Mouse (Mus musculus) layer of hippocampus, adult 9-10 months (tissue): ENCODE measurements around the gene Ddx19b.
"Not testable (repeated sequence)": the region's sequence is repeated elsewhere in the genome, so short reads cannot be mapped to it uniquely, and the experiment has no call there.

Experiments
- DNase-seq: peaks from one replicate; pipeline ENCODE4 v3.0.0; 2022; ENCODE audit warnings: low spot score

The Ddx19b gene

DNA sequence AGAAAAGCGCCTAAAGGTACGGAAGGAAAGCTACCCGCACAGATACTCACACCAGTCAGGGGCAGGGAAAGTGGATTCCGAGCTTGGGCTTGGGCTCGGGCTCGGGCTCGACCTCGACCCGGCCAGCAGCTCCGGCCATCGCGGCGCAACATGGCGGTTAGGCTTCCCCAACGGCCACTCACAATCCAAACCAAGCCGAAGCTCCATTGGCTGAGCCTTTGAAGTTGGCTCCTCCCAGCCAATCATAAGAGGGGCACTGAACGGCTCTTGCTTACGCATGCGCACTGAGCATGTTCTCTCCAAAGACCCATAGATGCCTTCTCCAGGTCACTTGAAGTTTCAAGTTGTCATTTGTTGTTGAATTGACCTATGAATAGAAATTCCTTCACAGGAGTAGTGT, at the start of gene Ddx19b:
Gene Ddx19b (minus strand): TSS at position 180 of the 400 bp plus-strand sequence.
- DNase-seq, result no peak

DNA sequence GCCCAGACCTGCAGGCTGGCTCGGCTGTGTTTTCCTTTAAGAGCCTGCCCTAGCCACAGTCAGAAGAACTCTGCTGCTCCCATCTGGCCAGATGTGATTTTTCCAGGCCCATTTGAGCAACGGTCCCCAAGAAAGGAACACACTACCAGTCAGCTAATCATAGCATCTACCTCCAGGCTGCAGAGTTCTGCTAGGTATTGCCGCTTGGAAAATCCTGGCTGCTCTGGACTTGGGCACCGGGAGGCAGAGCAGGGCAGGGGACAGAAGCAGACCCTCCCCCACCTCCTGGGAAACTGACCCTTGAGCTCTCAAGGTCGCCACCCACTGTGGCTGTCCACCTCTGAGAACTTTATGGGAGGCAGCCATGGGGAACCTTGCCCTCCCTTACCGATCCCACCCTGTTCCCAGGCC, 48.3 kb upstream of the Ddx19b start:
- DNase-seq, result no peak

DNA sequence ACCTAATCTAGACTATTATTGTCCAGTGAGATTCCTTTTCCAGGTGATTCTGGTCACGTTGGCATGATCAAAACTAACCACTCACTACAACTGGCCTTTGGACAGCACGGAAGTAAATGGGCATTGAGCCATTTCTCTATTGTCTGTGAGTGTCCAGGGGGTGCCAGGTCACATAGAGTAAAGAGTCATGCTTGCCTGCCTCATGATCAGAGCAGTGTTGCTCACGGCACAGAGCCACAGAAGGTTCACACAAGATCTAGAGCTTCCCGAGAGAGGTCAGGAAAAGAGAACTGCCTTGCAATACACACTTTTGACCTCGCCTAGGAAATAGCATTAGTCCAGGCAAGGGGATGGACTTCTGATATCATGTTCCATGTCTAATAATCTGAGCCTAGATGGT, 47.9 kb upstream of the Ddx19b start:
- DNase-seq, result no peak

DNA sequence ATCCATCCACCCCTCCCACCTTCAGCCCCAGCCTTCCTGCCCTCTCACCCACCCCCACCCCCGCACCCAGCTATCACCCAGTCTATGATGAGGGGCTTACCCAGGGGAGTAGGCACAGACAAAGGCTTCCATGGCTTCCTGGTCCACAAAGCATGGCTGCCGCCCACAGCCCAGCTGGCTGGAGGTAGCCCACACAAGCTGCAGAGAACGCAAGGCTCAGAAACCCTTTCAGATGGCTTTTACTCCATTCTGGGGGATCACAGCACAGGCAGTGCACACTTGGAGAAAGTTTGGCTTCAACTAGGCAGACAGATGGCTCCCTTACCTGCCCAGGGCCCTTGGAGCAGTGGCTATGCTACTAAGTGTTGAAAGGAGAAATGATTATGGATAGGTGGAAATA, 44.4 kb upstream of the Ddx19b start:
- no peak for DNase-seq

DNA sequence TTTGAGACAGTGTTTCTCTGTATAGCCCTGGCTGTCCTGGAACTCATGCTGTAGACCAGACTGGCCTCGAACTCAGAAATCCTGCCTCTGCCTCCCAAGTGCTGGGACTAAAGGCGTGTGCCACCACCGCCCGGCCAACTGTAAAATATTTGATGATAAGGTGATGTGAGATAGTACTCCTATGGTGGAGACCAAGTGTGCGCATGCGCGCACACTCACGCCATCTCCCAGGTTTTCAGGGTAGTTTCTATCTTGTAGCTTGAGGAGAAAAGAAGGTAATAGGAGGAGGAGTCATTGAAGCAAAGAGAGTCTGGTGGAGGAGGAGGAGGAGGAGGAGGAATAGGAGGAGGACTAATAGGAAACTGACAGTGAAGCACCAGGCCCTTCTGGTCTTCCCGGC, 37.1 kb upstream of the Ddx19b start:
- not testable (repeated sequence) for DNase-seq

DNA sequence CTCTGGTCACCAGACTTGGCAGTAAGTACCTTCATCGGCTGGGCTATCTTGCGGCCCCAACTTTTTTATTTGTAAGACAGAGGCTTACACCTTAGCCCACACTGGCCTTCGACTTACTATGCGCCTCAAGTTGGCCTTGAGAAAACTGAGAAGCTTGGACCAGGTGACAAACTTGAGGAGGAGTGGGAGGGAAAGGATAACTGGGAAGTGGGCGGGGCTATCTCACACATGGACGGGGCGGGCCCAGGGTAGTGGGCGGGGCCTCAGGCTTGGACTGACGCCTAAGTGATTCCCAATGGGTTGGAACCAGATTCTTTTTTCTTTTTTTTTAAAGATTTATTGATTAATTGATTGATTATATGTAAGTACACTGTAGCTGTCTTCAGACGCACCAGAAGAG, 35.9 kb upstream of the Ddx19b start:
- no peak for DNase-seq

DNA sequence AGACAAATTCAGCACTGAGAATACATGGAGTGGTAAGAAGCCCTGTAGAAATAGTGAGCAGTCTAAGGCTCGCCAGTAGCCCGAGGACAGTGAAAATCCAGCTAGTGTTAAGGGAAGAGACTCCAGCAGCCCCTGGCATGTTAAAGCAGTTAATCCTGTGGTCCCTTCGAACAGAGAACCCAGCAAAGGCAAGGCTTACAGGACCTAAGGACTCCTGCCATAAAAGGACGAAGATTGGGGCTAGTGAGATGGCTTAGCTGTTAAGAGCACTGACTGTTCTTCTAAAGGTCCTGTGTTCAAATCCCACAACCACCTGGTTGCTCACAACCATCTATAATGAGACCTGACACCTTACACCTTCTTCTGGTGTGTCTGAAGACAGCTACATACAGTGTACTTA, 34.8 kb upstream of the Ddx19b start:
- DNase-seq, result no peak

DNA sequence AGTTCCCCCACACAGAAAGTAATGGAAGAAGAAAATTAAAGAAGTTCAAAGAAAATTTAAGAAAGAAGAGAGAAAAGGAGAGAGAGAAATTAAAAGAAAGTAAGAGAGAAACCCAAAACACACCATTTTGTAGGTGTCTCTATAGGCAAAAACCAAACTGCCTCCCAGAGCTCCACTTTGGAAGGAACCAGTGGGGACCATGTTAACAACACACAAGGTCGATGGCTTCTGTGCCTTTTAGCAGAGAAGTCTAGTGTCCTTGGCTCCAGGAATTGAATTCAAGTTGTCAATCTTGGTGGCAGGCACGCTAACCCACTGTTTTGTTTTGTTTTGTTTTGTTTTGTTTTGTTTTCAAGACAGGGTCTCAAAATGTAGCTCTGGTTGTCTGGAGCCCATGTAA, 31.3 kb upstream of the Ddx19b start:
- DNase-seq, result no peak

DNA sequence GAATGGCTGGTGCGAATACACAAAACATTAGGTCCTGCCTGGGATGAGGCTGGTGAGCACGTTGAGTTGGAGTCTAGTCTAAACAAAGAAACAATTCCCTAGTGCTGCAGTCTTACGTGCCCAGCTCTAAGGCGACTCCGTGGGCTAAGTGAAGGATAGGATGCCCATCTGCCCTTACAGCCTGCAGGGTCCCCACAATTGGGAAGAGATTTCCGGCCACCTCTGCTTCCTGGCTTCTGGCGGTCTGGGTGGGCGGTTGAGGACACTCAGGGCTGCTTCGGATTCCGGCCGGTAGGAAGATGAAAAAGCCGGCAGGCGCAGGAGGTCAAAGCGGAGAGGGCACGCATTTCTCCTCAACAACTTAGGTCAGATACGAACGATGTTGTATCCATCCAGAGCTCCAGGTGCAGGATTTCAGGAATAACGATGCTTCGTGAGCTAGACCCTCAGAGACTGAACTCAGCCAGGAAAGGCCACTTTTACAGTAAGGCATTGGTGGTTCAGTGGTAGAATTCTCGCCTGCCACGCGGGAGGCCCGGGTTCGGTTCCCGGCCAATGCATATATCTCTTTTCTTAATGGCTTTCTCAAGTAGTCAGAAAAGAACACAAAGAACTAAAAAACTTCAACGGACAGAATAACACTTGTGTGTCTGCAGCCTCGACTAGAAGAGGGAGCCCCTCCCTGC, 30.7 kb upstream of the Ddx19b start:
- peak; percentile 93 for DNase-seq

DNA sequence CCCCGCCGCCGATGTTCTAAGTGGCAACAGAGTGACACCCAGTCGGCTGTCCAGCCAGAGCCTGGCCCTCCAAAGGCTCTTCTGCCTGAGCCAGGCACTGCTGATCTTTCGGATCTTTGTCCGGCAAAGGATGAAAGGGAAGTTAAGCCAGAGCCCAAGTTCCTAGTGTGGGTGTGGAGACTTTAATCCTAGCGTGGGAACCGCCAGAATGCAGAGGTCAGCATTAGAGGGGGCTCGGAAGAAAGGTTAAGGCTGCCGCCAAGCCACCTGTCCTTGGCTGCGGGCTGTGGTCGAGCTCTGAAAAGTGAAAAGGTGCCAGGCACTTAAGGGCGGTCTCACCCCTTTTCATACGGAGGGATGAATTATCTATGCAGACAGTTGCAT, 30.1 kb upstream of the Ddx19b start:
- DNase-seq, result no peak

DNA sequence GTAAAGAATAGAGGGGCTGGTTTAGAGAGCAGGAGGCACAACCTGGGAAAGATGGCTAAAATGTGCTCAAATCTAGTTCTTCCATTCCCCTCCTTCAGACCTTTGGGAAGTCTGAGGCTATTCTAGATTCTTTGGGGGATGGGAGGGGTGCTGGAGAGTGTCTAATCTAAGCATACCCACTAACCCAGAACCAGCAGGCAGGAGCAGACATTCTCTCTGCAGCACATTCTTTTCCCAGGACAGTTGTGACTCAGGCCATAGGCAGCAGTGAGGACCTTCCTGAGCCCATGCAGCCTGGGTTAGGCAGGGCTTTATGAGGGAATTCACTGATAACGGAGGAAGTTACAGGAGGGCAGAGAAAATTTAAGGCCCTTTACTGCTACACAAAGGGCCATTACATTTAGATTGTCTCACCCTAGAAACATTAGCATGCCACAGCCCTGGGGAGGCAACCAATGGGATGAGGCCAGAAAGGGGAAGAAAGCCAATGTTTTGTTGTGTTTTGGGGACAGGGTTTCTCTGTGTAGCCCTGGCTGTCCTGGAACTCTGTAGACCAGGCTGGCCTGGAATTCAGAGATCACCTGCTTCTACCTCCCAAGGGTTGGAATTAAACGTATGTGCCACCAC, 27.5 kb upstream of the Ddx19b start:
- no peak for DNase-seq

DNA sequence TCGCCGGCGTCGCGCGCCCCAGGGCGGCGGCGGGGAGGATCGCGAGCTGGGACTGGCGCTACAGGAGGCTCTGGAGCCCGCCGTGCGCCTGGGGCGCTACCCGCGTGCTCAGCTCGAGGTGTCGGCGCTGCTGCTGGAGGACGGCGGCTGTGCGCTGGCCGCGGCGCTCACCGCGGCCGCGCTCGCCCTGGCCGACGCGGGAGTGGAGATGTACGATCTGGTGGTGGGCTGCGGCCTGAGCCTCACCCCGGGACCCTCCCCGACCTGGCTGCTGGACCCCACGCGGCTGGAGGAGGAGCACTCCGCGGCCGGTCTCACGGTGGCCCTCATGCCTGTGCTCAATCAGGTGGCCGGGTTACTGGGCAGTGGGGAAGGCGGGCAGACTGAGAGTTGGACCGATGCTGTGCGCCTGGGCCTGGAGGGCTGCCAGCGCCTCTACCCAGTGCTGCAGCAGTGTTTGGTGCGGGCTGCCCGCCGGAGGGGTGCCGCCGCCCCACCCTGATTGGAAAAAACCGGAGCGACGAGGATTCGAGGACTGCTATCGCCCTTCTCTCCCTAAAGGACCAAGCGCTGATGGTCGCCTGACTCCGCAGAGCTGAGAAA, 25.2 kb upstream of the Ddx19b start:
- DNase-seq, result no peak

DNA sequence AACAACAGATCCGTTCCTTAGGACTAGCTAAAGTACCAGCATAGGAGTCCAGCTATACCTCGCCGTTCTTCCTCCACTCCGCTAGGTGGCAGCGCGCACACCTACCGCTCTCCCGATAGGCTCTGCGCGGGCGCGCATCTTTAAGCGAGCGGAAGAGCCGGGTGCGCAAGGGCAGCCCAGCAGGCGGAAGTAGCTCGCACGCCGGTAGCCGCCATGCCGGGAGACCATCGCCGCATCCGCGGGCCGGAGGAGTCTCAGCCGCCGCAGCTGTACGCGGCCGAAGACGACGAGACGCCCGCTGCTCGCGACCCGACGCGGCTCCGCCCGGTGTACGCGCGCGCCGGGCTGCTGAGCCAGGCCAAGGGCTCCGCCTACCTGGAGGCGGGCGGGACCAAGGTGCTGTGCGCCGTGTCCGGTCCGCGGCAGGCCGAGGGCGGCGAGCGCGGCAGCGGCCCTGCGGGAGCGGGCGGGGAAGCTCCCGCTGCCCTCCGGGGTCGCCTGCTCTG, 24.7 kb upstream of the Ddx19b start, which contains the start of gene Exosc6:
Gene Exosc6 (plus strand): TSS at position 182 of the 506 bp plus-strand sequence.
- DNase-seq, result peak; percentile 45

DNA sequence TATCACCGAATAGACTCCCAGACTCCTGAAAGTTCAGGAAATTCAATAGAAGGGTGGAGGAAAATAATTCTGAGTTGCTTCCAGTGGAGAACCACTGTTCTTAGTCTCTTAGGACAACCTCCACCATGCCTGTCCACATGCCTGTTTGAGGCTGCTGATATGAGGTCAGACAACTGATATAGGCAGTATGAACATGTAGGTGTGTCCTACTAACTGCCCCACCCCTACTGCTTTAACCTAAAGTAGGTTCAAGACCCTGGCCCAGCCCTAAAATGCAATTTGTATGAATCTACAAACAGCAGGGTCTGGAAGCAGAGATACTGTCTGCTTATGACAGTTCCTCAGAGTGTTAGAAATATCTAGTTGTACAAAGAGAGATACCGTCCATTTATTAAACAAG, 24.1 kb upstream of the Ddx19b start:
- no peak for DNase-seq

DNA sequence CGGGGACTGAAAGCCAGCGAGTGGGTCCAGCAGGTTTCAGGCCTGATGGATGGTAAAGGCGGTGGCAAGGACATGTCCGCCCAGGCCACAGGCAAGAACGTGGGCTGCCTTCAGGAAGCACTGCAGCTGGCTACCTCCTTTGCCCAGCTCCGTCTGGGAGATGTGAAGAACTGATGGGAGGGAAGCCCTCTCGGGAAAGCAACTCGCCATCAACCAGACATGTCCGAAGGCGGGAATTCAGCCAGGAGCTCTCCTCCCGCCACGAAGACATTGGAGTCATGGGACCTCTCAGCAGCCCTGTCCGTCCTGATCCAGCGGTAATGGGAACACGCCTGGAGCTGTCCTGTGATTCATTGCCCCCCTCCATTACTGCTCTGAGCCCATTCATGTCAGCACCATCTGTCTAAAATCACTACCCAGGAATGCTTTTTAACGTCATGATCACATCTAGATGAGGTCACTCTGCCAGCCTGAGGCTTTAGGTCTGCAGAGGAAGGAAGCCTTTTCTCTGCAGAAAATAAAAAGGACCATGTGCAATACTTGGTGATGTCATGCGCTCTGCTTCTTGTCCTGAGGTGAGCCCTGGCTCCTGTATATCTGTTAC, 23.6 kb upstream of the Ddx19b start:
- no peak for DNase-seq

DNA sequence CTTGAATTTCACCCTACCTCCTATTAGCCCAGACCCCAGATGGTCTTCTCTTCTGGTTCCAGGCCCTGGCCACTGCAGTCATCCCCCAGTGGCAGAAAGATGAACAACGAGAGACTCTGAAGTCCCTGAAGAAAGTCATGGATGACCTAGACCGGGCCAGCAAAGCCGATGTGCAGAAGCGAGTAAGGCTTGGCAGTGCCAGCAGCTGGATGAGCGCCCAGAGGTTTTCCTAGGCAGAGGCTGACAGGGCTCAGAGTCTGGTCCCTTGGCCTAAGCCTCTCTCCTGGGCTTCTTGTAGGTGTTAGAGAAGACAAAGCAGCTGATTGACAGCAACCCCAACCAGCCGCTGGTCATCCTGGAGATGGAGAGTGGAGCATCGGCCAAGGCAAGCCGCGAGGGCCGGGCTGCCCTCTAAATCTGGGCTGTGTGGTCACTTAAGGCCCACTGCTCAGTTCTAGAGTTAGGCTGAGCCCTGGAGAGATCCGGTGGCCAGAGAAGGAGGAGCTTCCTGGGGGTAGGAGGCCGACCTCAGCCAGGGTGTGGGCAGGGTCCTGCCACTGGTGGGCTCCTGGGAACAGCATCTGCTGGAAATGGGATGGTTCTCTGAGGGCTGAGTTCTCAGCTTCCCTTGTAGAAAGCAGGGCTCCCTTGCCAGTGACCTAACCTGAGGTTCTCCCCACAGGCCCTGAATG, 22.4 kb upstream of the Ddx19b start:
- no peak for DNase-seq

DNA sequence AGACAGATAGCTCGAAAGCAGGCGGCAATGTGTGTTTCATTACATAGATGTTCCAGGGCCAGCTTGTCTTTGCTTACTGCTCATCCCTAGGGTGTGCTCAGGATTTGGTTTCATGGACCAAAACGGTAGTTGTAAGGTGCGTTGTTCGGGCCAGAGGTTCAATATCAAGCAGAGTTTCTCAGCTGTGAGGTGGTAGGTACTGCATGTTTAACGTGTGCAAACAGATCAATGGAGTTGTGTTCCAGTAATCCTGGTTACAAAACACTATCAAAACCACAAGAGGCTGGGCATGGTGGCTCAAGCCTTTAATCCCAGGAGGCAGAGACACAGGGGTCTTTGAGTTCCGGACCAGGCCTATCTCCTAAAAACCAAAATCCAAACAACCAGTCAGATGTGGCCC, 17.6 kb upstream of the Ddx19b start:
- no peak for DNase-seq

DNA sequence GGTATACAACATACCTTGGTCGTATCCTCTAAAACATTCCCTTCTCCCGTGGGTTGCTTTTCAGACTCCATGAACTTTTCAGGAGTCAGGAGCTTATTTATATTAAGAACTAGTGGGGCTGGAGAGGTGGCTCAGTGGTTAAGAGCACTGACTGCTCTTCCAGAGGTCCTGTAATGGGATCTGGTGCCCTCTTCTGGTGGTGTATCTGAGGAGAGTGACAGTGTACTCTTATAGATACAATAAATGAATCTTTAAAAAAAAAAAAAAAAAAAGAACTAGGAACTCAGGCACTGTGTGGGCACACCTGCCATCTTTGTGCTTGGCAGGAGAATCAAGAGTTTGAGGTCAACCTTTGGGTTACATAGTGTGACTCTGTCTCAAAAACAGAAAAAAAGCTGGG, 17.1 kb upstream of the Ddx19b start:
- no peak for DNase-seq

DNA sequence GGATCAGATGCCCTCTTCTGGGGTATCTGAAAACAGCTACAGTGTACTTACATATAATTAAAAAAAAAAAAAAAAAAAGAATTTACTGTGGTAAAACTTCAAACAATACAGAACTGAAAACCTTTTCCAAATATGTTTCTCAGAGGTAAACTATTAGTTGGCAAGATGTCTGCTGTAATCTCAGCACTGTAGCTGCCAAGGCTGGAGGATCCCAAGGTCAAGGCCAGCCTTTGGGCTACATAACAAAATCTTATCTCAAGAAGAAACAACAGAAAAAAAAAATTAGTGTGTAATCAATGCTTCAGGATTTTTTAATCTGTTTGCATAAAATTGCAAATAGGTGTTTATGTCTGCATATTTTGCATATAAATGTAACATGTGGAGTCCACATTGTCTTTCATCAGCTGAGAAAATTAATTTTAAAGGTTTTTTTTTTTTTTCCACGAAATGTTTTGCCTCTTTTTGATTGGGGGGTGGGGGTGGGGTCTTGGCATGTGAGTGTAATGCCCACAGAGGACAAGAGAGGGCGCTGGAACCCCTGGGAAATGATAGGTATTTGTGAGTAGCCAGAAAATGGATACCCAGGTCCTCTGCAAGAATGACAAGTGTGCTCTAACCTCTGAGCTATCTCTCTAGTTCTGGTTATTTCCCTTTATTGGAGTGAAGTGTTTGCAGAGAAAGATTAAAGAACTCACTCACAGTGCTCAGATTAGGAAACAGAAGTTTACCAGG, 12.6 kb upstream of the Ddx19b start:
- no peak for DNase-seq

DNA sequence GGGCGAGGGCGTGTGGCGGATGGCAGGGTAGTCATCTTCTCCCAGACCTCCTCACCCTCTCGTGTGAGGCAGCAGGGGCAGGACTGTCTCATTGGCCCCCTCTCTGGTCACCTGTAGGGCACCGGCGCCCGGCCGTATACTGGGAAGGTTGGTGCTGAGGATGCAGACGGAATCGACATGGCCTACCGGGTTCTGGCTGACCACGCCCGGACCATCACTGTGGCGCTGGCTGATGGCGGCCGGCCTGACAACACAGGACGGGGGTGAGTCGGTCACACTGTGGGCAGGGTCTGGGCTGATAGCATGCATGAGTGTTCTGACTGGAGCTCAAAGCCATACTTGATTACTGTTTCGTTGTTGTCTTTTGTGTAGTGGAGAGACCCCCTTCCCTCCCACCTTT, 11.0 kb upstream of the Ddx19b start:
- DNase-seq, result no peak

DNA sequence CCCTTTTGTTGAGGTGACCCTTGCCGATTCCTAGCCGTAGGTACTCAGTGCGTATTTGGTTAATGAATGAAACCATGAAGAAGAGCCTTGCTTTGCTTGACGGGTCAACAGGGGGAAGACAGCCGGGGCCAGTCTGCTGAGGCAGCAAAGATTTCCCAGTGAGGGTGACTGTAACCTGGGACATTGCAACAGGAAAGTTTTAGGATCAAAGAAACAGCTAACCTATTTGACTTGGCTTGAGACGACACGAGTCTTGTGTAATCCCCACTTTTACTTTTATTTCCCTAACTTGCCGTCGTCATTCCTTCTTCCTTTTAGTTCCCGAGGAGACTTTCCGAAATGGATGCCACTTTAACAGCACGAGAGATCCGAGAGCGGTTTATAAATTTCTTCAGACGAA, 5.0 kb upstream of the Ddx19b start:
- DNase-seq, result no peak

DNA sequence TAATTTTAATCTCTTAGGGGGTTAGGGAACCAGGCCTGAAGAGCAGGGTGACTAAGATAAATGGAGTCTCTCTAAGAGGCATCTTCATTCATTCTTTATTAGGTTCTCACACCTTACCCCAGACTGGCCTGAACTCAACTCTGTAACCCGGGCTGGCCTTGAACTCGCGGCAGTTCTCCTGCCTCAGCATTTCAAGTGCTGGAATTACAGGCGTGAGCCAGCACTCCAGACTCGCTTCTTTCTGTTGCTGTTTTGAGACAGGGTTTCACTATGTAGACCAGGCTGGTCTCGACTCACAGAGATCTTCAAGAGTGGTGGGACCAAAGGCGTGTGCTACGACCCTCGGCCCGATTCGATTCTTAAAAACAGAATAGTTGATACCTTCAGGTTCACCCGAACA, 2.7 kb upstream of the Ddx19b start:
- no peak for DNase-seq
